Mouse (Mus musculus) adrenal gland, postnatal 10 days (tissue): ENCODE data around the gene Erich3. TPM values are rescaled to one million over a fixed set of nuclear protein-coding genes. Genes with fewer than 3 reads are reported as not detected.

ENCODE experiments used
- DNase-seq: peaks from one replicate; pipeline ENCODE4 v3.0.0; 2021; ENCODE audit warnings: mixed read lengths
- total RNA-seq, 2 experiments: library from RNA; stranded (reverse); gene quantifications; 2 replicates each; pipeline ENCODE4 v1.2.3; 2021

Erich3 gene
- total RNA-seq, 2 experiments from 2014 or later: 0.55 to 0.60 TPM

DNA sequence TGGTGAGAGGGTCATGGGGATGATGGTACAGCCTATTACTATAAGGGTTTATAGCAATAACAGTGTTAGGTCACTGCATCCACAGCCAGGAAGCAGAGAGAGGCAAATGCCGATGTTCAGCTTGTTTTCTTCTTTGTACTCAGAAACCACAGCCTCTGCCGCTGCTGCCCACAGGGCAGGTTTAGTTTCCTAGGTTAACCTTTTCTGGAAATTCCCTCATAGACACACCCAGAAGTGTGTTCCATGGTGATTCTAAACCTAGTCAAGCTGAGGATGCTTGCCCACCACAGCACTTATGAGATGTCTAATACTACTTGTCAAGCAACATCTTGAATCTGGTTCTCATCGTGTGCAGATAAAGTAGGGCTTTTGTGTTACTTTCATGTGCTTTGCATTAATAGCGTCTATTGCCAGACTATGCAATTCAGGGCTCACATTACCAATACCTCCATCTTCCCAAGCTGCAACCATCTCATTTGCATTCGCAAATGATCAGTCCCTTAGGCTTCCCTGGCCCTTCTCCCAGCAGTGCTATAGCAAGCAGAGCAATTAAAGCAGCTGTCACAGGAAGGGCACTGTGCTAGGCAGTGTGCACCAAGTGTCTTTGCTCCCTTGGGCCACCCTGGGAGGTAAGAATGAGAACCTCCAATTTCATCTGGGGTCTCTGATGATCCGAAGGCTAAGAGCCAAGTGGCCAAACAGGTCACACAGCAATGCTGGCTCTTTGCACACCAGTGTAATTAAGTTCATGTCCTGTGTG is 115.4 kb downstream of the Erich3 start:
- no peak for DNase-seq

GRCm38 (mm10) chr3:154786354-154786753 is 122.7 kb downstream of the Erich3 start:
- DNase-seq: no peak

DNA sequence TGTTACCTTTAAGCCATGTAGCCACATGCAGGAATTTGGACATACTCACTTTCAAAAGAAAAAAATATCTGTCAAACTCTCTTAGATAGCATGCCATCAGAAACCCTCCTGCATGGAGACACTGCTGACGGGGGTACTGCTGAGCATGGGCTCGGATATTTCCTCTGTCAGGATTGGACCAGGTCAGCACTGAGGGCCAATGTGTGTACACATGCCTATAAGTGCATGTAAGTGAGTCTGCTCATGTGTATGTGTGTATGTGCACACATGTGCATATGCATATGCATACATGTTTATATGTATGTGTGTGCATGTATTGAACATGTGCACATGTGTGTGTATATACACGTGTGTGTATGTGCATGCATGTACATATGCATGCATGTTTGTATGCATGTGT is 124.0 kb downstream of the Erich3 start:
- DNase-seq: no peak

GRCm38 (mm10) chr3:154793571-154793970 is 129.9 kb downstream of the Erich3 start:
- peak; percentile 25 for DNase-seq

DNA sequence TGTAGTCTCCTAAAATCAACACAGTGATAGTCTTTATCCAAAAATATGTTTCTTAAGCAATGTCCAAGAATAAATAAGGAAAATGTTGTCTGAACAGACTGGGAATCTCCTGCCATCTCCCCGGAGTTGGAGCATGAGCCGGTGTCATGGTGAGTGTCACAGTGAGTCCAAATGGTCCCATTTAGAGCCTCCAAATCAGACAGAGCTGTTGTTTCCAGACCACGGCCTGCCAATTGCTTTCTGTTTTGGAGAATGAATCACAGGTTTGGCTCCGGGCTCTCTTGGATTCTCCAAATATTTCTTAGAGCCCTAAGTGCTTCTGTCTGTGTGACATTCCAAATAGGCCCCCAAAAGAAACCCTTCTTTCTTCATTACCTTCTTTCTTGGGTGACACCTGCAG is 135.1 kb downstream of the Erich3 start:
- DNase-seq: no peak

DNA sequence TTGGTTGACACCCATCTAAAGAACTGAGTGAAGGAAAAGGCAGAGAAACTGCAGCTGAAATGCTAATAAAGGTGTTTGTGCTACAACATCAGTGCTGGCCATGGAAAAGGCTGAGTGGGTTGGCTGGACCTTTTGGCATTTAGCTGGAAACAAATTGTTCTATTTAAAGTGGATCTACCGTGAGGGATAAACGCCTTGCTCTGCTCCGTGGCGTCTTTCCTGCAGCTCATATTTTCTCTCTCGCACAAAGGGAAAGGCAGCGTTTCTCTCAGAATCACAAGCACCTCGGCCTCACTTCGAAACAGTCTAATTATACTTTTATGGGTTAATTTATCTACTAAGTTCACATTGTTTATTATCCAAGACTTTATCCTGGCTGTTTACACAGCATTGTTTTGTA is 136.8 kb downstream of the Erich3 start:
- DNase-seq: no peak

DNA sequence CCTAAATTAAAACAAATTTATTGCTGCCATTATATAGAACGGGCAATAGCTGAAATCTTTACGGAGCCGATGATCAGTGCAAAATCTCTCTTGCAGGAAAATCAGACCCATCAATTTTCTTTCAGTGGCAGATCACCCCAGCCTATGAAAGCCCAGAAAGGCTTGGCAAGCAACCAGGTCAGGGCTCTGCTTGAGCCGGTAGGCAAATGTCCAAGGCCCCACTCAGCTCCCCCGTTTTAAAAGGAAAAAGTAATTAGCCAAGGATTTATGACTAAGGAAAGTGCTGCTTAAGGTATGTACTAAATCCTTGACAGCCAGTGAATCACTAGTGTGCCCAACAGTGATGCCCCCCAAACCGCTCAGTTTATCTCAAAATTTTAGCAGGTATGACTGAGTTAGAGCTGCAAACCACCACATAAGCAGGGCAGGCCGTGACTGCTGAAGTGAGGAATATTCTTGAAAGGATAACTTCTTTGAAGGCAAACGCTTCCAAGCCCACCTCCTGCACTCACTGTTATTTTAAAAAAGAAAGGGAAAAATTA is 137.3 kb downstream of the Erich3 start:
- DNase-seq: peak; percentile 46

DNA sequence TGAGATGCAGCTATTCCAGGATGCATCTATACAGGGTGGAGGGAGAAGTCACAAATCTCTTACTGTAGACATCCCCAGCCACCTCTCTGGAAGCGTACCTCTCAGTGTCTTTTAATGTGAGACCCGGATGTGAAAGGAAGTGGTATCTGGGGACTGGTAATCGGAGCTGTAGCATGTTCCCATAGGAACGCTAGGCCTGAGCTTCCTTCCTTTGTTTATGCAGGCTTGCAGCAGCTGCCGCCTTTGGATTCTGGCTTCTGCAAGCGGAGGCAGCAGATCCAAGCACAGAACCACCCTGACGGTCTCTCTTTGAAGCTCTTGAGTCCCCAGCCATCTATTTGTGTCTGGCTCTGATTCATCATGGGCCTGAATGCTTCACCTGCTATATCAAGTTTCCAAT is 143.0 kb downstream of the Erich3 start:
- DNase-seq: no peak

GRCm38 (mm10) chr3:154810273-154810870 is 146.7 kb downstream of the Erich3 start:
- no peak for DNase-seq

GRCm38 (mm10) chr3:154811281-154811680 is 147.6 kb downstream of the Erich3 start:
- no peak for DNase-seq

- no peak for DNase-seq
Observed at GRCm38 (mm10) chr3:154811833-154812232, 148.2 kb downstream of the Erich3 start.

GRCm38 (mm10) chr3:154812893-154813292 is 149.2 kb downstream of the Erich3 start:
- DNase-seq: no peak

GRCm38 (mm10) chr3:154815606-154816005 is 151.9 kb downstream of the Erich3 start:
- no peak for DNase-seq

- no peak for DNase-seq
Observed at GRCm38 (mm10) chr3:154816231-154816630, 152.6 kb downstream of the Erich3 start.

- DNase-seq: no peak
Observed at GRCm38 (mm10) chr3:154816801-154817625, 153.4 kb downstream of the Erich3 start.

Other genes with a start within 250 kb of the Erich3 start
- 10 to 100 TPM; 26.7 to 32.1 TPM for gene Cryz, start 67.1 kb upstream of the Erich3 start, total RNA-seq
- gene Tyw3, start 66.8 kb upstream of the Erich3 start, total RNA-seq: 1 to 10 TPM; 5.3 to 5.7 TPM